Mouse (Mus musculus): ENCODE data around the gene Rfx2. TPM values are rescaled to one million over a fixed set of nuclear protein-coding genes. Genes with fewer than 3 reads are reported as not detected.

The Rfx2 gene
- polyA plus RNA-seq, 1 experiment from 2014 or later, result 2.5 TPM

- 40% methylated on average over 3 of the region's 3 CpGs for WGBS
- Histone ChIP-seq H3K36me3 (ENCODE audit: control insufficient read depth, insufficient read depth, low read length) (peaks cover 6% of the 10 kb centered on the region), H3K4me1 (ENCODE audit: control insufficient read depth, insufficient read depth, low read length) (no peaks in the 10 kb centered on the region), H3K4me2 (ENCODE audit: low read depth, low read length) (no peak overlapping the region), H3K27me3 (replicated peaks; ENCODE audit: control insufficient read depth, insufficient read depth, low read length) (no peaks in the 10 kb centered on the region), H3K9me3 (ENCODE audit: control insufficient read depth, low read length) (0 out of 2 replicates have a peak, but pooled peaks cover 7% of the 10 kb centered on the region), H3K27ac (ENCODE audit: low read length) (0 out of 2 replicates have a peak overlapping the region, but pooled peaks have one; percentile 5), H3K9ac (ENCODE audit: low read depth, low read length) (no peak overlapping the region), H3K4me3 (ENCODE audit: low read length) (no peak overlapping the region)
- peak; percentile 58 for ATAC-seq
These were observed 51.9 kb downstream of the Rfx2 start for GRCm38 (mm10) chr17:56778779-56779362.

DNA sequence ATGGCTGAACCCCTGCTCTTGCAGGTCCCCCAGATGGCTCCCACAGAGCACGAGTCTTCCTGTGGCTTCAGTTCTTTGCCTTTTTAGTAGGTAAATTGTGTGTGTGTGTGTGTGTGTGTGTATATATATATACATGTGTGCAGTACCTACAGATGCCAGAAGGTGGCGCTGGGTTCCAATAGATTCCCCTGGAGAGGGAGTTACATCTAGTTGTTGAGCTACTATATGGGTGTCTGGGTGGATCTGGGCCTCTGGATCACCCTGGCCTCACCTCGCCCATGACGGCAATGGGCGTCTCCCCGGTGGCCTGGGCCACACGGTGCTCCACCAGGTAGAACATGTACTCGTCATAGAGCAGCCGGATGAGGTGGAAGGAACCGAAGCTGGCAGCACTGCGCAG lies 53.2 kb downstream of the Rfx2 start:
- H3K27ac ChIP-seq (ENCODE audit: low read length), result no peak overlapping the region
- no peak overlapping the region for H3K4me3 ChIP-seq (ENCODE audit: low read length)
- no peak overlapping the region for H3K4me2 ChIP-seq (ENCODE audit: low read depth, low read length)
- H3K4me1 ChIP-seq (ENCODE audit: control insufficient read depth, insufficient read depth, low read length), result no peaks in the 10 kb centered on the region
- H3K36me3 ChIP-seq (ENCODE audit: control insufficient read depth, insufficient read depth, low read length), result peaks cover 6% of the 10 kb centered on the region
- WGBS, result 93% methylated on average over 11 of the region's 11 CpGs
- no peaks in the 10 kb centered on the region for H3K27me3 ChIP-seq (replicated peaks; ENCODE audit: control insufficient read depth, insufficient read depth, low read length)
- 0 out of 2 replicates have a peak, but pooled peaks cover 7% of the 10 kb centered on the region for H3K9me3 ChIP-seq (ENCODE audit: control insufficient read depth, low read length)
- no peak for ATAC-seq
- no peak overlapping the region for H3K9ac ChIP-seq (ENCODE audit: low read depth, low read length)

GRCm38 (mm10) chr17:56769950-56770349 lies 60.9 kb downstream of the Rfx2 start, which contains the start of gene Prr22:
Gene Prr22, plus strand, starts transcription at chr17:56770250.
- peaks cover 5% of the 10 kb centered on the region for H3K4me1 ChIP-seq (ENCODE audit: control insufficient read depth, insufficient read depth, low read length)
- H3K4me3 ChIP-seq (ENCODE audit: low read length), result no peak within 1 kb of the TSS
- 93% methylated on average over 5 of the region's 5 CpGs for WGBS
- H3K27me3 ChIP-seq (replicated peaks; ENCODE audit: control insufficient read depth, insufficient read depth, low read length), result no peaks in the 10 kb centered on the region
- ATAC-seq, result no peak
- no peak within 1 kb of the TSS for H3K4me2 ChIP-seq (ENCODE audit: low read depth, low read length)
- H3K36me3 ChIP-seq (ENCODE audit: control insufficient read depth, insufficient read depth, low read length), result peaks cover 25% of the 10 kb centered on the region
- no peaks in the 10 kb centered on the region for H3K9me3 ChIP-seq (ENCODE audit: control insufficient read depth, low read length)
- no peak within 1 kb of the TSS for H3K9ac ChIP-seq (ENCODE audit: low read depth, low read length)
- H3K27ac ChIP-seq (ENCODE audit: low read length), result no peak within 1 kb of the TSS

GRCm38 (mm10) chr17:56768941-56769340 lies 61.9 kb downstream of the Rfx2 start:
- no peak for ATAC-seq
- no peak overlapping the region for H3K4me2 ChIP-seq (ENCODE audit: low read depth, low read length)
- peaks cover 5% of the 10 kb centered on the region for H3K4me1 ChIP-seq (ENCODE audit: control insufficient read depth, insufficient read depth, low read length)
- 94% methylated on average over 11 of the region's 11 CpGs for WGBS
- H3K27me3 ChIP-seq (replicated peaks; ENCODE audit: control insufficient read depth, insufficient read depth, low read length), result no peaks in the 10 kb centered on the region
- no peak overlapping the region for H3K4me3 ChIP-seq (ENCODE audit: low read length)
- no peak overlapping the region for H3K9ac ChIP-seq (ENCODE audit: low read depth, low read length)
- H3K27ac ChIP-seq (ENCODE audit: low read length), result no peak overlapping the region
- H3K36me3 ChIP-seq (ENCODE audit: control insufficient read depth, insufficient read depth, low read length), result peaks cover 25% of the 10 kb centered on the region
- H3K9me3 ChIP-seq (ENCODE audit: control insufficient read depth, low read length), result no peaks in the 10 kb centered on the region

- Histone ChIP-seq H3K36me3 (ENCODE audit: control insufficient read depth, insufficient read depth, low read length) (peaks cover 25% of the 10 kb centered on the region), H3K27me3 (replicated peaks; ENCODE audit: control insufficient read depth, insufficient read depth, low read length) (no peaks in the 10 kb centered on the region), H3K27ac (ENCODE audit: low read length) (no peak overlapping the region), H3K9ac (ENCODE audit: low read depth, low read length) (no peak overlapping the region), H3K4me2 (ENCODE audit: low read depth, low read length) (no peak overlapping the region), H3K9me3 (ENCODE audit: control insufficient read depth, low read length) (no peaks in the 10 kb centered on the region), H3K4me1 (ENCODE audit: control insufficient read depth, insufficient read depth, low read length) (peaks cover 12% of the 10 kb centered on the region), H3K4me3 (ENCODE audit: low read length) (no peak overlapping the region)
- no peak for ATAC-seq
- 95% methylated on average over 29 of the region's 29 CpGs for WGBS
These were observed 63.2 kb downstream of the Rfx2 start for GRCm38 (mm10) chr17:56767531-56768135.

DNA sequence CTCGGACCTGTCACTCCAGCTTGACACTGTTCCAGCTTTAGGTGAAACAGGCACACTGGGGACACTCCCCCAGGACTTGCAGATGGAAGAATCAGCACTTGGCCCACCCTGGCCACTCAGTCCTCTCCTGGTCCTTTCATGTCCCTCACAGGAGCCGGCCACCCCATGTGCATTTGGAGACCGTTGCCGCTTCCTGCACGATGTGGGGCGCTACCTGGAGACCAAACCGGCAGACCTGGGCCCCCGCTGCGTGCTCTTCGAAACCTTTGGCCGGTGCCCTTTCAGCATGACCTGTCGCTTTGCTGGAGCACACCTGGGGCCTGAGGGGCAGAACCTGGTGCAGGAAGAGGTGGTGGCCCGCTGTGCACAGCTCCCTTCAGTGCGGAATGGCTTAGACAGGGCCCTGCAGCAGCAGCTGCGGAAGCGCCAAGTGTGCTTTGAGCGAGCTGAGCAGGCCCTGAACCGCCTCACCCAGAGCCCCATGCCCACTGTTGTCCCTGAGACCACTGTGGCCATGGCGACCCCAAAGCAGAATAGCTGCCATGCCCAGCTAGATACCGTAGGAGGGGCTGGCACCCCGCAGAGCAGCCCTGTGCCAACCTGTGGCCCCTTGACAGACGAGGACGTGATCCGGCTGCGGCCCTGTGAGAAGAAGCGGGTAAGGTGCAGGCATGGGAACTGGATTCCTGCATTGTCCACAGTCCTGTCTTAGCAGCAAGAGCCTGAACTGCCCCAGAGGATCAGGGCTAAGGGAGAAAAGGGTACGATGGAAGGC lies 64.0 kb downstream of the Rfx2 start:
- ATAC-seq, result no peak
- no peaks in the 10 kb centered on the region for H3K27me3 ChIP-seq (replicated peaks; ENCODE audit: control insufficient read depth, insufficient read depth, low read length)
- H3K9ac ChIP-seq (ENCODE audit: low read depth, low read length), result no peak overlapping the region
- no peak overlapping the region for H3K27ac ChIP-seq (ENCODE audit: low read length)
- no peak overlapping the region for H3K4me3 ChIP-seq (ENCODE audit: low read length)
- WGBS, result 95% methylated on average over 27 of the region's 27 CpGs
- H3K9me3 ChIP-seq (ENCODE audit: control insufficient read depth, low read length), result no peaks in the 10 kb centered on the region
- H3K4me1 ChIP-seq (ENCODE audit: control insufficient read depth, insufficient read depth, low read length), result peaks cover 18% of the 10 kb centered on the region
- H3K4me2 ChIP-seq (ENCODE audit: low read depth, low read length), result no peak overlapping the region
- peaks cover 25% of the 10 kb centered on the region for H3K36me3 ChIP-seq (ENCODE audit: control insufficient read depth, insufficient read depth, low read length)

DNA sequence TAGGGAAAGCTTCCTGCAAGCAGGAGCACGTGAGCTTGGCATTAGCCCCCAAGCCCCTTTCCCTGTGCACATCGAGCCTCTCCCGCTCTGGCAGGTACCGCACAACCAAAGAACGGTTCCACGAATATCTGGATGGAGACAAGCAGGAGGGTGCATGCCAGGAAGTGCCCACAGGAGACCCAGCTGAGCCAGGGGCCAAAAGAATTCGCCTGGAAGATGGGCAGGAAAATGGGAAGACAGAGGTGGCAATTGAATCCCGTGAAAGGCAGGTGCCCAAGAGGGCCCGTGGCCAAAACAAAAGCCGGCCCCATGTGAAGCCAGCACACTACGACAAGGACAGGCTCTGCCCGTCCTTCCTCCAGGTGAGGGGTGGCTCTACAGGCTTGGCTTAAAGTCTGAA lies 65.4 kb downstream of the Rfx2 start:
- H3K4me1 ChIP-seq (ENCODE audit: control insufficient read depth, insufficient read depth, low read length), result peaks cover 24% of the 10 kb centered on the region
- H3K27me3 ChIP-seq (replicated peaks; ENCODE audit: control insufficient read depth, insufficient read depth, low read length), result no peaks in the 10 kb centered on the region
- 50% methylated on average over 12 of the region's 12 CpGs for WGBS
- peak overlapping the region; percentile 96 for H3K27ac ChIP-seq (ENCODE audit: low read length)
- H3K4me3 ChIP-seq (ENCODE audit: low read length), result peak overlapping the region; percentile 83
- H3K36me3 ChIP-seq (ENCODE audit: control insufficient read depth, insufficient read depth, low read length), result peaks cover 22% of the 10 kb centered on the region
- no peaks in the 10 kb centered on the region for H3K9me3 ChIP-seq (ENCODE audit: control insufficient read depth, low read length)
- H3K9ac ChIP-seq (ENCODE audit: low read depth, low read length), result peak overlapping the region; percentile 91
- H3K4me2 ChIP-seq (ENCODE audit: low read depth, low read length), result peak overlapping the region; percentile 71
- ATAC-seq, result no peak

DNA sequence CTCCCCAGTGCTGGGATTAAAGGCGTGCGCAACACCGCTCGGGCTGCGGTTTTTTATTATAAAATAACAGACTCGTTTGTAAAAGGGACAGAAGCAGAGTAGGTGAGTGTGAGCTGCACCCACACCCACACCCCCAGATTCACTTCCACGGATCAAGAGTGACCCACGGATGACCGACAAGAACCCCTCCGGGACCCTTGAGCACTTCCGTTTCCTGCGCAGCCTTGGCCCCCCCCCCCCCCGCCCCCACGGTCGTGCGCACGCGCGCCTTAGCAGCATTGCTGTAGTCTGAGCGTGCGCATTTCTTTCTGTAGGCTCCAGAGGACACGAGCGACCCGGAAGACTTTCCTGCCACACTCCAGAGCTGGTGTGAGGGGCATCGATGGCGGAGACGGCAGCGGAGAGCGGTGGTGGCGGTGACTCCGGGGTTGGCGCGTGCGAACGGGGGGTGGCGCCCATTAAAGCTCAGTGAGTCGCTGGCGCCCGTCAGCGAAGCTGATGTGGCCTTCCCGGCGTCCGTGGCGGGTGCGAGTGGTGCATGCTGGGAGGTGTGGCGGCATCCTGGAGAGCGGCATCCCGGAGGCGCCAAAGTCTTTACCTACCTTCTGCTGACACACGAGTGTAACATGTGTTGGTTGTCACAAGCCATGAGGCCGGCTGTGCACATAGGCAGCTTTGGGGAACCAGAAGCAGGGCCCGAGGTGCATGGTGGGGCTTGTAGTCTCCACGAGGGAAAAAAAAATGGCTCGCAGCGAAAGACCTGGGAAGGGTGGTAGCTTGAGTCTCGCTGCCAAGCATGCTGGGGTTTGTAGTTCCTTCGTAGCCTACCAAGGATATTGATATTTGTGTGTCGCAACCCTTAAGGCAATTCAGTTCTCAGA lies 66.1 kb downstream of the Rfx2 start, which contains the start of gene Dus3l:
Dus3l (plus strand) TSS at position 284 of the 881 bp plus-strand sequence.
- no peaks in the 10 kb centered on the region for H3K27me3 ChIP-seq (replicated peaks; ENCODE audit: control insufficient read depth, insufficient read depth, low read length)
- H3K9ac ChIP-seq (ENCODE audit: low read depth, low read length), result peak within 1 kb of the TSS; percentile 91
- peaks cover 22% of the 10 kb centered on the region for H3K36me3 ChIP-seq (ENCODE audit: control insufficient read depth, insufficient read depth, low read length)
- peak; percentile 80 for ATAC-seq
- H3K4me2 ChIP-seq (ENCODE audit: low read depth, low read length), result peak within 1 kb of the TSS; percentile 71
- H3K4me1 ChIP-seq (ENCODE audit: control insufficient read depth, insufficient read depth, low read length), result peaks cover 24% of the 10 kb centered on the region
- H3K9me3 ChIP-seq (ENCODE audit: control insufficient read depth, low read length), result no peaks in the 10 kb centered on the region
- WGBS, result under 1% methylated on average over 58 of the region's 58 CpGs
- H3K27ac ChIP-seq (ENCODE audit: low read length), result peak within 1 kb of the TSS; percentile 96
- peak within 1 kb of the TSS; percentile 83 for H3K4me3 ChIP-seq (ENCODE audit: low read length)
